Mouse (Mus musculus) erythroblast, adult 5-6 weeks (primary cell): Measurements from ENCODE around the gene Ubl7. TPM values are rescaled to one million over a fixed set of nuclear protein-coding genes. Genes with fewer than 3 reads are reported as not detected.

Experiments used
- ATAC-seq: replicated peaks from 2 replicates; pipeline ENCODE4 v1.8.0; 2016; ENCODE audit warnings: moderate number of reproducible peaks, mild to moderate bottlenecking, moderate TSS enrichment, inconsistent platforms; ENCODE audit not compliant: poor library complexity, low FRiP score, severe bottlenecking
- total RNA-seq, 2 experiments: library from RNA; stranded (forward) in 1 of 2; stranded (reverse) in 1 of 2; fragments of 150-400 nt in 1 of 2; fragments of 200-764, 138-1000 nt in 1 of 2; gene quantifications; 2 replicates each; pipeline versions ENCODE4 v1.2.3 to v1.2.4; 2015 to 2017; ENCODE audit warnings: low replicate concordance in 2 of 2

The Ubl7 gene
- total RNA-seq, 2 experiments from 2014 or later, result 42.4 to 57.6 TPM

DNA sequence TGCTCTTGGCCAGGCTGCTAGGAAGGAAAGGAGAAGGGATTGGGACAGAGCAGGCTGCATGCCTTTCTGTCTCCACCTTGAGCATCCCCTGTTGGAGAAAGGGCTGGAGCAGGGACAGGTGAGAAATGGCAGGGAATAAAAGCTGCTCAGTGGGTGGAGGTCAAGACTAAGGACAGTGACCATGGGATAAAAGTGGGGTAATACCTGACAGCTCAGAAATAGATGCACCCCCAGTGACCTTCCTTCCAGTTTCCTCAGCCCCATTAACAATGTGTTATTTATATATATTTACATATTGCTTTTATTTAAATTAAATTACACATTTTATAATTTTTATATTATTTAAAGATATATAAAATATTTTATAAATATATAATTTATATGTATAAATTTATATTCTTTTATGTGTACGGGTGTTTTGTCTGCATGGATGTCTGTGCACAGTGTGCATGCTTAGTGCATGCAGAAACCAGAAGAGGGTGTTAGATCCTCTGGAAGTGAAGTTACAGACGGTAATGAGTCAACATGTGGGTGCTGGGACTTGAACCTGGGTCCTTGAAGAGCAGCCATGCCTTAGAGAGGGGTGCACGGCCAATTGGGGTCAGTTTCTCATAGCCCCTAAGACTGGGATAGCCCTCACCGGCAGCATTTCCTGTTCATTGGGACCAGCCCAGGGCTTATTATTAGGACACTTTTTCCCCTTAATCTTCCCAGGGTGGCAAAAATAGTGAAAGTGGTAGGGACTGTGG, 52.6 kb downstream of the Ubl7 start:
- ATAC-seq, result no peak

DNA sequence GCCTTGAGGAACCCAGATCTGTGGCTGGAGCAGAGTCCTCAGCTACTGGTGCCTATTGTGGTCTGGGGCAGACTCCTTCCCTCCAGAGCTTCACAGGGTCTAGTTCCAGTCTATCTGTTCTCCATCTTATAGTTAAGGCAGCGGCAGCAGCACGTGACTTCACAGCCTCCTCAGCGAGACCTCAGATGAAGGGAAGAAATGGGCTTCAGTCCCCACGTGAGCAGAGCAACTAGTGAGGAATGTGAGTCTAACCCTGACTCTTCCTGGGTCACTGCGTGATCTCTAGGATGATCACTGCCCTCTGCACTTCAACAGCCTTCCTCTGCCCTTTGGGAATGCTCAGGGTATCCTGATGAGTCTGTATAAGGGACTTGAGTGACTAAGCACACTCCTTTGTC, 53.2 kb downstream of the Ubl7 start:
- no peak for ATAC-seq

DNA sequence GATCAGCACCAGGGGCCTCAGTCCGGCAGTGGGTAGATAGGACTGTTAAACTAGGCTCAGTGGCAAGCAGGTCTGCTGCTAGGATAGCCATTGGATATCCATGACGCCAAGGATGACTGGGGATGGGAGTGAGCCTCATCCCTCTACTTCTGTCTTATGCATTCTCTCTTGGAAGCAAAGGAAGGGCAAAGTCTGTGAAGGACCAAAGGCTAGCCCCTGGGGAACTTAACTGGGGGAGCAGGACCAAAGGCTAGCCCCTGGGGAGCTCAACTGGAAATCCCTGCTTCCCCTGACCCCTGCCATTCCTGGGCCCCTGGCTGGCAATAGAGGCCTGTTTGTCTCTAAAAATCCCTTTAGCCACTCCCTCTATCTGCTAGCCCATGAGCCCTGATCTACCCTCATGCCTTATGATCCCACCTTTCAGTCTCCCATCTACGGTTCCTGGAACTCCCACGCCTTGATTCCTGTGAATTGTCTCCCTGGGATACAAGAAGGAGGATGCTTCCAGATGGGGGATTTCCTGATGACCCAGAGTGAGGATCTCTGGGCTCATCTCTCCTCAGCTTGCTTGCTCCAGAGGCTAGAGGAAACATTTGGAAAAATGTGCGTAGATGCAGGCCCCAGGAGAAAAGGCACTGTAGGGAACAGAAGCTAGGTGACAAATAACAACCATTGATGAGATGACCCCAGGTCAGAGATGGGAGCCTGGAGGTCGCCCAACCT, 53.9 kb downstream of the Ubl7 start:
- no peak for ATAC-seq

DNA sequence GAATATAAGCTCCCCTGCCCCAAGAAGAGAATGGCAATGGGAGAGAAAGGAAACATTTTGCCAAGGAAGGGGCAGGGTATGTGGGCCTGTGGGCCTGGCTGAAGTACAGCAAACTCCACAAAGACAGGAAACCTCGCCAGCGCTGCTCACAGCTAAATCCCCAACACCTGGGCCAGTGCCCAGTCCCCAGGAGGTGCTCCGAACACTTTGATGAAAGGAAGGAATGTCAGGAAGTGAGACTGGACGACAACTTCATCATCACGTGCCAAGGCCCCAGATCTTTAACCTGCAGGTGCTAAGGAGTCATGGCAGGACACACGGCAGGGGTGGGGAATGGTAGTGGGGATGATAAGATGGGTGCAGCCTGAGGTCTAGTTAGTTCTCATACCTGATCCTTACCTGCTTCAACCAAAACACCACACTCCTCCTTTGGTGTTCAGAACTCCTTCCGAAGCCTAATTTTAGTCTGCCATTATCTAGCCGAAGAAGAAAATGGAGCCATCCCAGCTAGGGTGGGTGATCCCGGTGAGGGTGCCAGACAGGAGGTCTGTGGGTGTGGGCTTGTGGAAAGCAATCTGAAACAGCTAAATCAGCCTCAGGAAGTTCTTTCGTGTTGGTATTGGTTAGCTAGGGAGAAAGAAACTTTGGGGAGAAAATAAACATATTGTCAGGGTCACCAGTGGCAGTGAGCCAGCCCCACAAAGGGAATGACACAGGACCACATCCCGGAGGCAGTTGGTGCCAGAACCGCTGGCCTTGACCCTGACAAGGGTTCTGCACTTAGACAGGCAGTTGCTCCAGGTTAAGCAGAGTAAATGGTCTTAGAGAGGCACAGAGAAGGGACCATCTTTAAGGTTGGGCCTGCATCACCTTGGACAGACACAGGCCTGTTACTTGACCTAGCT, 54.8 kb downstream of the Ubl7 start:
- no peak for ATAC-seq

DNA sequence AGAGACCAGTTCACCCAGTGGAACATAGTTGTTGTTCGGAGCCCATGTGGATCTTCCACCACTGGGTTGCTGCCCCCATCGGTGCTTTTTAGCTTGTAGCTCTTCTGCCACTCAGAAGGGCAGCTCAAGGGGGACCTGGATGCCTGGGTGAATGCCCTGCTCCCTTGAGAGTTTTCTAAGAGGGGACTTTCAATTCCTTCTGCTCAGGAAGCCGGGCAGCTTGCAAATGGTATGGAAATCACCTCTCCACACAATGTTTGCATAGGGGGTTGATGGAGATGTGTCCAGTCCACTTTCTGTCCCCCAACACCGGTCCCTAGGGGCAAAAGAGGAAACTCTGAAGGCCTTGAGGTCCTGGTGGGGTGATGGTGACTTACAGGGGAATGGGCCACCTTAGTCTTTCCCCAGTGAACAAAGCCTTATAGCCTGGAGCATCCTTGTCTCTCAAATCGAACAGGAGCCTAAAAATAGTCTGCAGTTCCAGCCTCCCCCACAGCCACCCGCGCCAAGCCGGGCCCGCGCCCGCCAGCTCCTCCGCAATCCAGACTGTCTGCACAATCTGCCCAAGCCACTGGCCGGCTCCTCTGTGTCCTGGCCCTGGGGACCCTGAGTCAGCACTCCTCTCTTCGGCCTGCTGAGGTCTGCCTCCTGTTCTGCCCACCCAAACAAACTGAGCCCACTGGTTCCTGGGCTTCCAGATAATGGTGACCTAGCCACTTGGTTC, 56.6 kb downstream of the Ubl7 start:
- no peak for ATAC-seq

DNA sequence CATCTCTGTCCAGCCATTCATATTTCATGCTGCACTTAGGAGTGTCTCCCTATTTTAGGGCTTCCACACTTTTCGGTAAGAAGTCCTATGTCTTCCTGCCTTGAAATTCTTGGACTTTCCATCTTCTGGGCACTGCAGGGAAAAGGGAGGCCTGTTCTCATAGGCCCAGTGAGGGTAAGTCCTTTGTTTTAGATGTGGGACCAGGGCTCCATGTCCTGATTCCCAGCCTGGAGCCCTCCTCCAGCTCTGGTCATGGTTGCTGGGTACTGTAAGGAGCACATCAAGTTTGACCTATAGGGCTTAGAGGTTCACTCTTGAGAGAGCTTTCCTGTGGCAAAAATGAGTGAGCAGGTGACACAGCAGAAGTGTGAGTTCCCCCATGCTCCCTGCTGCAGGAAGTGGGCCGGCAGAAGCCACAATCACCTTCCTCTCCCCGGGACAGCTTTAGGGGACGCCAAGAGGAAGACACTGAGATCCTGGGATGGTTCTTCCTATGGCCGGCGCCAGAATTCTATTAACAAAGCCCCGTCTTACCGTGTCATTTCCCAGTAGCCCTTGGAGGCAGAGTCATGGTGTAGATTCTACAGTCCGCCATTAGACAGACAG, 57.5 kb downstream of the Ubl7 start:
- no peak for ATAC-seq

DNA sequence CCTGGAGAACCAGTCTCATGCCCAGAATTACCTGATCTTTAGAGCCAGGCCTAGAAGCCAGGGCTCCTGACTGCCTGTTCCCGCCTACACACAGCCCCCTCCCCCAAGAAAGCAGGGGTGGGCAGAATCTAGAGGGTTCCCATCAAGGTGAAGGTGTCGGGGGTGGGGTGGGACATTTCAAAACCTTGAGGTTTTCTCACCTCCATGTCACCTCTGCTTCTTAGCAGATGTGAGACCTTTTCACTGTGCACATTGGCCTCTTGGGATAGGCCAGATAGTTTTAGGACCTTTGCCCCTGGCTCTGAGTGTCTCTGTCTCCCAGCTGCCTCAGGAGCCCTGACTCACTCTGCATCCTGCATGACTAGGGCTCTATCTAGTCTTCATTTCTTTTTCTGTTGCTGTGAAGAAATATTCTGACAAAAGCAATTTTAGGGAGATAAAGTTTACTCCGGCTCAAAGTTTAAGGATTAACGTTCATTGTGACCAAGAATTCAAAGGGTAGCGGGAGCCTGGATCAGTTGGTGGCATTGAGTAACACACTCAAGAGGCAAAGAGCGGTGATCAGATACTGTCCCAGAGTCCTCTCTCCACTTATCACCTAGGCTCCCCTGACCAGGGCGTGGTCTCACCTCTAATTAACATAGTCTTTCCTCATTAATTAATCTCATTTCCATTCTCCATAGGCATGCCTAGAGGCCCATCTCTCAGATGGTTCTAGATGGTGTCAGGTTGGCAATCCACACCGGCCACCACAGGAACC, 58.2 kb downstream of the Ubl7 start:
- ATAC-seq, result no peak

DNA sequence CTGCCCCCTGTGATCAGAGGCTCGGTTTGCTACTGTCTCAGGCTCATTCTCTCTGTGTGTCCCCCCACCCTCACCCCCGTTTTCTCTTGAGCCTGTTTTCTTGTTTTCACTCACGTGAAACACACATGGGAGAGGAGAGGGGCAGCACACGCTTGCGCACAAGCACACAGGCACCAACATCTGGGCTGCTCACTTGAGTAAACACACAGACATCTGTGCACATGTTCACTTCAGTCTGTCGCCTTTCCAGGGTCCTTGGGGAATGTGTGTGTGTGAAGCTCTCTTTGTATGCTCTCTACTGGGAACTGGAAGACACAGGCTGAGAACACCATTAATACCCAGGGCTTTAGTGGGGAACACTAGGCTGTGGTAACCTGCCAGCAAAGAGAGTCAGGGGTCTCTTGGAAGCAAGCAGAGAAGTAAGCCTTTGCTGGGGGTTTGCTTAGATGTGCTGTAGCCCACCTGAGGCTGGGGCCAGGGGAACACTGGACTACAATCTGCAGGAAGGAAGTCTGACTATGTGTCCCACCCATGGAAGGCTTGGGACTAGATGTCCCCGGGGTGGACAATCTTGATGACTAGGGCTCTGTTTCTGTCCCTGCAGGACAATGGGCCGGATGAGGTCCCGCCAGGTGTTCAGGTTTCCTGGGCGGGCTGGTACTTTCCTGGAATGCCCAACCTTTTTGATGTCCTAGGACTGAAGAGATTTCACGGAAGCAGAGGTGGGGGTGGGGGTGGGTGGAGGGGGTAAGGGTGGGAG, 59.1 kb downstream of the Ubl7 start:
- no peak for ATAC-seq

DNA sequence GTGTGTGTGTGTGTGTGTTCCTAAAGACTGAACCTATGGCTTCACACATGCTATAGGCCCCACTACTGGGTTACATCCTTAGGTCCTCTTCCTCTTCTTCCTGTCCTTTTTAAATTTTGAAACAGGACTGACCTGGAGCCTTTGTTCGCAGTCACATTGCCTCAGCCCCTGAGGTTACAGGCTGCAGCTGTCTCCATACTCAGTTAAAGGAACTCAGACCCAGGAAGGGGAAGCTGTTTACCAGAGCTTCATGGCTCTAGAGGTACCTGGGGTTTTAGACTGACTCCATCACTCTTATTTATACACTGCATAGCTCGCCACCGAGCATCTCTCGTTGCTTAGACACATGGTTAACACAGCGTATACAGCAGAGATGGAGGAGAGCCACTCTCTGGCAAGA, 60.6 kb downstream of the Ubl7 start:
- ATAC-seq, result no peak

DNA sequence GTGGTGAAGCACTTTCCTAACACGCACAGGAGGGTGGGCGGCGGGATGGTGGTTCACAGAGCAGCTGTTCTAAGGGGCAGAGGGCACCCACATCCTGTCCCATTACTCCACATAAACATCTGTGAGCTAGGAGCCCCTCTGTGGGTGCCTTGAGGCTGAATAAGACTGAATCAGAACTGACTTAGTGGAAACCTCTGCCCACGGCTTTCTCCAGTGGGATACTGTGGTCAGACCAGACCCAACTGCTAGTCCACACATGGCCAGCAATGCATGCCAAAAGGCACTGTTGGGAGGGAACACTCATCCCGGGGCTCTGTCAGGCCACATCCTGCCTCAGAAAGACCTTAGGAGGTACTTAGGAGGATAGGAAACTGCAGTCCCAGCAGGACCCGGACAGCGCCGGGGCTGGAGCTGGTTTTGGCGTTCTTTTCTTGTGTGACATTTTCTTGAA, 61.4 kb downstream of the Ubl7 start:
- ATAC-seq, result no peak

DNA sequence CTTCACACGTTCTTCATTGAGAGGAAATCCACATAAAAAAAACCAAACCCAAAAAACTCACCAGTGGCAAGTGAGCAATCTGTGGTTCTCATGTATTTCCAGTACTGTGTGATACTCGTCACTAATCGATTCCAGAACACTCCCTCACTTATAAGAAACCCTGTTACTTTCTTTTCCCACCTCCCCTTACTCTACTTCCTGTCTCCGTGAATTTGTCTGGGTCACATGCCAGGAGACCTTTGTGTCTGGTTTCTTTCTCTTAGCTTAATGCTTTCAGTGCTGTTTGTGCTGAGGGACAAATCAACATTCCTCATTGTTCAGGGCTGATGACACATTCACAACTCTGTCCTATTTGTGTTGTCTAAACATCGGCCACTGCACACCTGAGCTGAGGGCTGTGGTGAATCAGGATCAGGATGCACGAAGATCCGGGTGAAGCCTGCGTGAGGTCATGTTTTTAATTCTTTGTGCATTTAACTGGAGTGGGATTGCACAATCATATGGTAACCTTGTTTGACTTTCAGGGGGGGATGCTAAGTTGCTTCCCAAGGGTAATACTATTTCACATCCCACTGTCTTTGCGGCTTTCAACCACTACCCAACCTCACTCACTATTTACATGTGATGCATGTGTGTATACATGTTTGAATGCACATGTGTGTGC, 62.1 kb downstream of the Ubl7 start:
- ATAC-seq, result no peak

DNA sequence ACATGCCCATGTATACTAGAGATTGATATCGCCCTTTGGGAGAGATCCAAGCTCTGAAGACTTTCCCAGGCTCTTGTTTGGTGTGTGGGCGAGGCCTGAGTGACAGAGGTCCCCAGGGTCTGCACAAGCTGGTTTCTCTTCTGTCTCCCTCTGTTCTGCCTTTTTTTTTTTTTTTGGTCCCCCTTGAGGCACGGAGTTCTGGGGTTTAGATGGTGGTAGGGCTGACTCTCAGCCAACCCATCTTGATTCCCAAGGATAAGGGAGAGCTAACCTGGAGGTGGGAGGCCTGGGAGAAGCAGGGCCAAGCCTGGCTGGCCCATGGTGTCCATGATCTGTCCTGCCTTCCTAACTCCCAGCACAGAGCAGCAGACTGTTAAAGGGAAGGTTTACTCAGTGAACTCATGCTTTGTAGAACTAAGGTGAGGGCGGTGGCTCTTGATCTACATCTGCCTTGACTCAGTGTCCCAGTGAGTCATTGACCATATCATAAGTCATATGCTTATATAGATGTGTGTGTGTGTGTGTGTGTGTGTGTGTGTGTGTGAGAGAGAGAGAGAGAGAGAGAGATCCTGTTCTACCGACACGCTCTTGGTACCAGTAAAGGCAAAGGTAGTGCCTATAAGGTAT, 62.8 kb downstream of the Ubl7 start:
- no peak for ATAC-seq

DNA sequence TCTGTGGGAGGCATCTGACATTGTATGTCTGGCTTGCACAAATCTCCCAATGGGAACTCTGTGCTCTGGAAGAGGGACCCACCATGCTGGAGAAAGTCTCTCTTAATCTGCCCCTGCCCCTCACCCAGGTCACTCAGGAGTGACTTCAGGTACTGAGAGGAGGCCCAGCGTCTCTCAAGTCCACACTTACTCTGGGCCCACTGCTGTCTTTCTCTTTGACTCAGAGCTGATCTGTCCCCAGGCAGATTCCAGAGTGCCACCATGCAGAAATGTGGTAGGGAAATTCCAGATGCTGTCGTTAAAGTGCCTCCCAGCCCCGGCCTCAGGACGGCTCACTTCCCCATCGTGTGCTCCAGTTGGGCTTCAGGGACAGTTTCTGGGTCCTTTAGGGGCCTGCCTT, 63.4 kb downstream of the Ubl7 start:
- no peak for ATAC-seq

DNA sequence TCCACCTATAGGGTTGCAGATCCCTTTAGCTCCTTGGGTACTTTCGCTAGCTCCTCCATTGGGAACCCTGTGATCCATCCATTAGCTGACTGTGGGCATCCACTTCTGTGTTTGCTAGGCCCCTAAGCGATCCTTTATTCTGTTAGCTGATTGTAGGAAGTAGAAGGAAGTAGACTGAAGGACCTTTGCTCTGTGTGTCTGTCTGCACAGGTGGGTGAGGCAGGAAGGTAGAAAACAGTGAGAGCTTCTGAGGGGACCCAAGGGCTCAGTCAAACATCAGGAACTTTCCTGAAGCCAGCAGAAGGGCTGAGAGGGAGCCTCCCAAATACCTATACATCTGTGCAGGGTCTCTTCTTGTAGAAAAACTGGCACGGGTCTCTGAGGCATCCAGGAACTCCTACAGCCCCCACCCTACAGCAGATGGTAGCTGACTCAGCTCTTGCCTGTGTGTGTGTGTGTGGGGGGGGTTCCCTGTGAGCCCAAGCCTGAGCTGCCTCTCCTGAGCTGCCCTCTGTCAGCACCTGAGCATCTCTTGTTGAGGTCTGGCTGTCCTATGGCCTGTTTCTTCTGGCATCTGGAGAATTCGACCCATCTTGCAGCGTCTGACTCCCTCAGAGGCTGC, 64.5 kb downstream of the Ubl7 start:
- no peak for ATAC-seq

DNA sequence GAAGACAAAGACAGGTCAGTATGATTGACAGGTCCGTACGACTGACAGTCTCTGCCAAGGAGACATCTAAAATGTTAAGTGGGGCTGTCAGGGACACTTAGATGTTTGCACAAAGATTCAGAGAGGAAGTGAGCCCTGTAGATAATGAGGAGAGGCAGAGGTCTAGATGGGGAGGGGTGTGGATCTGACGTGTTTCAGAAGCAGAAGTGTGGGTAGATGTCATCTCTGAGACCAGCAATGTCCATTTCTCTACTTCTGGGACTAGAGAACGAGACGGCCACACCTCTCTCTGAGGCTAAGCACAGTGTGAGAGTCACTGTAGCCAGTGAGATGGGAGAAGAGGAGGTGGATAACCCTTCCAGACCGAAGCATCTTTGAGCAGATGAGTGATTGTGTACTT, 67.2 kb downstream of the Ubl7 start:
- ATAC-seq, result no peak

DNA sequence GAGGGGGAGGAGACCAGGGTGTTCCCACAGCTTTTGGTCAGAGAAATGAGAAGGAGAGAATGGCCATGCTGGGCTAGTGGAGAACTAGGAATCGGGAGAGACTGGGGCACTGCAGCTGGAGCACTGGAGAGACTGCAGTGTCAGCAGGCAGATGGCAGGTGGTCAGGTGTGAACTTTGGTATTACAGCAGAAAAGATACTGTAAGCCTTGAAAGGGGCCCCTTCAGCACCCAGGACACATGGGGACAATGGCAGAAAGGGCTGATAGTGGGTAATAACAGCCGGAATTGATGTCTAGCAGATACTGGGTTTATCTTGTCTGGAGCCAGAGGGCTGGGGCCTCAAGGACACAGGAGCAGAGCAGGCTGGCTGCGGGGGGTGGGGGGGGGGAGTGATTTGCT, 68.1 kb downstream of the Ubl7 start:
- ATAC-seq, result no peak
